Mouse (Mus musculus): ENCODE data around the gene Aste1. TPM values are rescaled to one million over a fixed set of nuclear protein-coding genes. Genes with fewer than 3 reads are reported as not detected.
A peak's percentile ranks its signal among the peaks of the same experiment; 100 is the strongest.

Gene Aste1
- 3.6 and 4.1 TPM in 2 replicates for polyA plus RNA-seq (2015; fragmentation: Nextera tagmentation; extraction: Ambion mirVana)

DNA sequence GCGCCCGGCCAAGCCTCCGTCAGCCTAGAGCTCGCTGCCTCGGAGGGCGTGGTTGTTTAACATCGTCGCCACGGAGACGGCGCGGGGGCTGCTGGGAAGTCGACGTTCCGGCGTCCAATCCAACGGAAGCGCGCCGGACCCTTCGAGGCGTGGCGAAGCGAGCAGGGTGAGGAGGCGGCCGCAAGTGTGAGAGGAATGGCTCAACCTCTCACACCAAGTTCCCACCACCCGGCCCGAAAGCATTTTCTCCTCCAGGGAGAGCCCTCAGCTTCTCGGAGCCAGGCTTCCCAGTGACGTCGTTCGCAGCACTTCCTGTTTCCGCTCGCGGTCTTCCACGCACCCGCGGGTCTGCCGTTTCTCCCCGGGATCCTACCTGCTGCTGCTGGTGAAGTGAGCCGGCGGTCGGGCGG lies at the start of gene Aste1, which contains the start of gene Nek11:
Aste1 (plus strand) TSS at position 175 of the 410 bp plus-strand sequence.
Nek11 (minus strand) TSS at position 307 of the 410 bp plus-strand sequence.
- no peaks in the 10 kb centered on the region; the same call in 1 of the 2 replicates for H3K36me3 ChIP-seq (ENCODE audit: control insufficient read depth, insufficient read depth)
- H3K27ac ChIP-seq (ENCODE audit: low read length): peak within 1 kb of the TSS; percentile 92
- no peaks in the 10 kb centered on the region for H3K27me3 ChIP-seq (ENCODE audit: control insufficient read depth, insufficient read depth, low read depth, low read length)
- H3K4me1 ChIP-seq (ENCODE audit: control insufficient read depth, low read depth, low read length): peaks cover 4% of the 10 kb centered on the region; the same call in 1 of the 2 replicates
- H3K9ac ChIP-seq (ENCODE audit: low read depth, low read length): peak within 1 kb of the TSS; percentile 72
- no peaks in the 10 kb centered on the region for H3K9me3 ChIP-seq (replicated peaks; ENCODE audit: control insufficient read depth, low read length)
- under 1% methylated on average over 44 of the region's 44 CpGs for WGBS (ENCODE audit: insufficient replicate concordance)
- peak within 1 kb of the TSS; percentile 83 for H3K4me2 ChIP-seq (ENCODE audit: low read depth, low read length)
- H3K4me3 ChIP-seq (ENCODE audit: low read depth, low read length): peak within 1 kb of the TSS; percentile 70
- ATAC-seq (ENCODE audit: low read depth): peak; percentile 99

DNA sequence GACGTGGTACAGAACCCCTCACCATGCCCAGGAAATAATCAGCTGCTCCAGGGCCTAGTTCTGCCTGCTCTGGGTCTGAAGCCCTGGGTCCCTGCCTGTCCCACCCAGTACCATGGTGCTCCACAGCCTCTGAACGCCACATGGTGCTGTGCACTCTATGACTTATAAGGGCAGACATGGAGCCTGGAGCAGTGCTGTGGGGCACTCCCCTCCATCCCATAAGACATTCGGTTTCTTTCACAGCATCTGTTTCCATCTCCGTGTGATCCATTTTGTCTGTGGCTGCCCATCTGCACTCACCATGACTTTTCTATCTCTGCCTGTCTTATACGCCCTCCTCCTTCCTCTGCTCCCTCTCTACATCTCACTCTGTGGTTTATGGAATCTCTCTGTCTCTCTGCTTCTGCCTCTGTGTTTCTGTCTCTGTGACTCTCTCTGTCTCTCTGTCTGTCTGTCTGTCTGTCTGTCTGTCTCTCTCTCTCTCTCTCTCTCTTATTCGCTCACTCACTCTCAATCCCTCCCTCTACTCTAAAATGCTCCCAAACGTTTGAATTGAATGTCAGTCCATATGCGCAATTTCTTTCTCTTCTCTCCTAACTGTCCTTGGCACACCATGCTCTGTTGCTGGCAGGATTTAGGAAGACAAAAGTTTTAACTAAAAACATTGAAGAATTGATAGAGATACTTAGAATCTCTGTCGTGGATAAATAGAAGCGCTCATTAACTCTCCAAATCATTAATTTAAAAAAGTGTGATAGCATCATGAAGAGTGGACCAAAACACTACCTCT lies 46.8 kb upstream of the Aste1 start:
- 57% methylated on average over 10 of the region's 10 CpGs for WGBS (ENCODE audit: insufficient replicate concordance)
- no peak overlapping the region for H3K9ac ChIP-seq (ENCODE audit: low read depth, low read length)
- H3K27me3 ChIP-seq (ENCODE audit: control insufficient read depth, insufficient read depth, low read depth, low read length): no peaks in the 10 kb centered on the region
- H3K4me3 ChIP-seq (ENCODE audit: low read depth, low read length): no peak overlapping the region
- H3K4me2 ChIP-seq (ENCODE audit: low read depth, low read length): no peak overlapping the region
- H3K36me3 ChIP-seq (ENCODE audit: control insufficient read depth, insufficient read depth): no peaks in the 10 kb centered on the region
- no peak overlapping the region for H3K27ac ChIP-seq (ENCODE audit: low read length)
- ATAC-seq (ENCODE audit: low read depth): no peak
- no peaks in the 10 kb centered on the region for H3K4me1 ChIP-seq (ENCODE audit: control insufficient read depth, low read depth, low read length)
- H3K9me3 ChIP-seq (replicated peaks; ENCODE audit: control insufficient read depth, low read length): no peaks in the 10 kb centered on the region

DNA sequence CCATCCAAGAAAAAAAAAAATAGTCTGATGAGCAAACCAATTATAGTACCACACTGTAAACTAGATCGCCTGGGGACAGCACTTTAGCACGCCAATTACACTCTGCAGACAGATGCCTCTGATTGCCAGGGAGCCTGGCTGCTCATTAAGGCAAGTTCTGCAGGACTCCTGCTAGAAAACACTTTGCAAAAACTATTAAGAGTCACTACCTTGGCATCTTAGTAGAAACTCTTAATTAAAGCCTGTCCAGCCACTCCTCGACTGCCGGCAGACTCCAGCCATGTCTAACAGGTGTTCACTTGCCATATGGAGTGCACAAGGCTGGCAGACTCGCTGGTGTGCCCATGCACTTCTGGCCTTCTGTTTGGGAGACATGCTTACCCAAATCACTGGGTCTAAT lies 46.2 kb upstream of the Aste1 start:
- Histone ChIP-seq H3K4me2 (ENCODE audit: low read depth, low read length) (no peak overlapping the region), H3K36me3 (ENCODE audit: control insufficient read depth, insufficient read depth) (no peaks in the 10 kb centered on the region), H3K9ac (ENCODE audit: low read depth, low read length) (no peak overlapping the region), H3K27ac (ENCODE audit: low read length) (no peak overlapping the region), H3K4me3 (ENCODE audit: low read depth, low read length) (no peak overlapping the region), H3K4me1 (ENCODE audit: control insufficient read depth, low read depth, low read length) (no peaks in the 10 kb centered on the region), H3K9me3 (replicated peaks; ENCODE audit: control insufficient read depth, low read length) (no peaks in the 10 kb centered on the region), H3K27me3 (ENCODE audit: control insufficient read depth, insufficient read depth, low read depth, low read length) (no peaks in the 10 kb centered on the region)
- ATAC-seq (ENCODE audit: low read depth): no peak
- WGBS (ENCODE audit: insufficient replicate concordance): 60% methylated on average over 5 of the region's 5 CpGs

DNA sequence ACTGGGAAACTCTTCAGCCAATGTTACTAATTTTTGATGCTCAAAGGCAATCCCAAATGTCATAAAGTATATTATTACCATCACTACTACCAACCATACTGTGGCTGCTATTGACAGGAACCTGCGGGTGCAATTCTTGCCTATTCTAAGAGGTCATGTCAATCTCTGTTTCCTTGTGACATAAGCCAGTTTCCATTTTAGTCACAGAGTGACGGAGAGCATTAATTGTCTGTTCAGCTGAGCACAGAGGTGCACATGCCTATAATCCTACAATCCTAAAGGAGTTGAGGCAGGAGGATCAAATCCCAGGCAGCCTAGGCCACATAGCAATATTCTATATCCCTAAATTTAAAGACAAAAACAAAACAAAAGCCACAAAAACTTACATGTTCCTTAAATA lies 33.0 kb upstream of the Aste1 start:
- H3K27me3 ChIP-seq (ENCODE audit: control insufficient read depth, insufficient read depth, low read depth, low read length): no peaks in the 10 kb centered on the region
- H3K36me3 ChIP-seq (ENCODE audit: control insufficient read depth, insufficient read depth): no peaks in the 10 kb centered on the region
- WGBS (ENCODE audit: insufficient replicate concordance): 57% methylated on average over 2 of the region's 2 CpGs
- H3K4me1 ChIP-seq (ENCODE audit: control insufficient read depth, low read depth, low read length): no peaks in the 10 kb centered on the region
- ATAC-seq (ENCODE audit: low read depth): no peak
- no peak overlapping the region for H3K4me3 ChIP-seq (ENCODE audit: low read depth, low read length)
- H3K4me2 ChIP-seq (ENCODE audit: low read depth, low read length): no peak overlapping the region
- H3K9ac ChIP-seq (ENCODE audit: low read depth, low read length): no peak overlapping the region
- H3K27ac ChIP-seq (ENCODE audit: low read length): no peak overlapping the region
- no peaks in the 10 kb centered on the region for H3K9me3 ChIP-seq (replicated peaks; ENCODE audit: control insufficient read depth, low read length)

DNA sequence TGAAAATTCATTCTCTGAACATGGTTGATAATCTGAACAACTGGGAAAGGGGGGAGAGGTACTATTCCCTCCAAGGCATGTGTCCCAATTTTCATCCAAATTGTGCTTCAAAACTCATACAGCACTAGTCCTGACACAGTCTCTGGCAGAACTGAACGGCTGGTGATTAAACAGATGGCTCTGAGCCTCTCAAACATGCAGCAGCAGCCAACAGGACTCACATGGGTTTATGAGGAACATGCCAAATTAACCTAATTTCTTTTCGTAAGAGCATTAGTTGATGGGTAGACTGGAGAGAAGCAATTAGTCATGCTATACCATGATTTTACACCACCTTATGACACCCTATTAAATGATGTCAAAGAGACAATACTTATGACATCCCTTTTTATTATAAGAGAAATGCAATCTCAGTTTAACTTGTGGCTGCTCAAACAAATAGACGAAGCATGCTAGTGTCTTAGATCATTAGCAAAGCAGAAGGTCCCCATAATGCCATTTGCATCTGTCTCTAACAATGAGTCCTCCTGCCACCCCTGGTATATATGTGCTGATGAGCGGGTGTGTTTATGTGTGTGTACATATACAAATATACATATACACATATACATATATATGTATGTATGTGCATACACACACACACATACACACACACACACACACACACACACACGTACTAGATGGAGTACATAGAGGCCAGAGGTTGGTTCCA lies 31.5 kb upstream of the Aste1 start:
- H3K9ac ChIP-seq (ENCODE audit: low read depth, low read length): no peak overlapping the region
- no peak overlapping the region for H3K27ac ChIP-seq (ENCODE audit: low read length)
- WGBS (ENCODE audit: insufficient replicate concordance): 60% methylated on average over 5 of the region's 5 CpGs
- H3K36me3 ChIP-seq (ENCODE audit: control insufficient read depth, insufficient read depth): no peaks in the 10 kb centered on the region
- no peak for ATAC-seq (ENCODE audit: low read depth)
- no peaks in the 10 kb centered on the region for H3K27me3 ChIP-seq (ENCODE audit: control insufficient read depth, insufficient read depth, low read depth, low read length)
- H3K4me3 ChIP-seq (ENCODE audit: low read depth, low read length): no peak overlapping the region
- H3K4me2 ChIP-seq (ENCODE audit: low read depth, low read length): no peak overlapping the region
- no peaks in the 10 kb centered on the region for H3K4me1 ChIP-seq (ENCODE audit: control insufficient read depth, low read depth, low read length)
- H3K9me3 ChIP-seq (replicated peaks; ENCODE audit: control insufficient read depth, low read length): no peaks in the 10 kb centered on the region

DNA sequence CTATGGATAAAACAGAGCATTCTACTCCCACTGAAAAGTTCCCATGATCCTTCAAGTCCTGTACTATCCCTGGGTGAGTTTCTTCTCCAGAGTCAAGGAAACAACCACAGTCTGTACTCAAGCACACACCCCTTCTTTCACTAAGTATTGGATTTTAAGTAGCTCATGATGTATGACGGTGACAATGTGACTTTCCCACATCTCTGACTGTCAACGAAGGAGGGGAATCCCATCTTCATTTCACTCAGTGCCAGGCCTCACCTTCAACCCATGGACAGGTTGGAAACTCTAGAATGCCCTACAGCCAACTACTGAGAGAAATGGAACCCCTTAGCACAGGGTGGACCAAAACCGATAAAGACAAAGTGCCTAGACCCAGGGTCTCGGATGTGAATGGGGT lies 29.0 kb upstream of the Aste1 start:
- no peak overlapping the region for H3K27ac ChIP-seq (ENCODE audit: low read length)
- 60% methylated on average over 4 of the region's 4 CpGs for WGBS (ENCODE audit: insufficient replicate concordance)
- H3K9me3 ChIP-seq (replicated peaks; ENCODE audit: control insufficient read depth, low read length): no peaks in the 10 kb centered on the region
- no peaks in the 10 kb centered on the region for H3K27me3 ChIP-seq (ENCODE audit: control insufficient read depth, insufficient read depth, low read depth, low read length)
- H3K4me2 ChIP-seq (ENCODE audit: low read depth, low read length): no peak overlapping the region
- no peaks in the 10 kb centered on the region for H3K4me1 ChIP-seq (ENCODE audit: control insufficient read depth, low read depth, low read length)
- no peak overlapping the region for H3K4me3 ChIP-seq (ENCODE audit: low read depth, low read length)
- H3K36me3 ChIP-seq (ENCODE audit: control insufficient read depth, insufficient read depth): no peaks in the 10 kb centered on the region
- no peak for ATAC-seq (ENCODE audit: low read depth)
- no peak overlapping the region for H3K9ac ChIP-seq (ENCODE audit: low read depth, low read length)

DNA sequence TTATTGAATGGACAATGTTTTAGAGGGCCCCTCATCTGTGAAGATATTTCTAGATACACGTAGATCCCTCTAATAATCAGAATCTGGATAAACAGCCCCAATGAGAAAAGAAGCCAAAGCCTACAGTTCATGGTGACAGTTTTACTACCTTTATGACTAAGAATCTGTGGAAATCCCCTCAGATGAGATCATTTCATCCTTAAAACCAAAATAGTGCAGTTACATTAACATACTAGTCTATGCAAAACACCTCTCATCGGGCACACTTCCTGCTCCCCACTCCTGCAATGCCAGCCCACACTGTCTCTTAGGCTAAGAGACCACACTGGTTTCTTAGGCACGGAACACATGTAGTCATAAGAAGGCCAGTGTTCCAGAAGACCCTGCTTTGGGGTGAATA lies 26.6 kb upstream of the Aste1 start:
- Histone ChIP-seq H3K9ac (ENCODE audit: low read depth, low read length) (no peak overlapping the region), H3K4me2 (ENCODE audit: low read depth, low read length) (no peak overlapping the region), H3K27ac (ENCODE audit: low read length) (no peak overlapping the region), H3K4me1 (ENCODE audit: control insufficient read depth, low read depth, low read length) (no peaks in the 10 kb centered on the region), H3K27me3 (ENCODE audit: control insufficient read depth, insufficient read depth, low read depth, low read length) (no peaks in the 10 kb centered on the region), H3K4me3 (ENCODE audit: low read depth, low read length) (no peak overlapping the region), H3K36me3 (ENCODE audit: control insufficient read depth, insufficient read depth) (no peaks in the 10 kb centered on the region), H3K9me3 (replicated peaks; ENCODE audit: control insufficient read depth, low read length) (no peaks in the 10 kb centered on the region)
- ATAC-seq (ENCODE audit: low read depth): no peak
- WGBS (ENCODE audit: insufficient replicate concordance): 63% methylated on average over 3 of the region's 3 CpGs

DNA sequence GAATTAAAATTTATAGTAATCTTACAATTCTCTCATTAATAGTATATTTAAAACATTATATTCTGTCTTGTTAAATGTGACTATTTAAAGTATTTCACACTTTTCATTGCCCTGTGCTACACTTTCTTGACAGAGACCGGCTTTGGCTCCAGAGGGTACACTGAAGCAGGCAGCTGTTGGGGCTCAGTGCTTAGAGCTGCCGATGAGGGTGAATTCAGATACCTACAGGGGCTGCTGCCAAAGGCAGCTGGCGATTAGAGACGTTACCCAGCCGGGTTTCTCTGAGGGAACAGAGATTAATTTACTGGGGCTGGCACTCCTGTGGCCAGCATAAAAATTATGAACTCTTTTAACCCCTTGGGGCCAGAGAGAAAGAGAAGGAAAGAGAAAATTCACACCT lies 20.8 kb upstream of the Aste1 start:
- 53% methylated on average over 5 of the region's 5 CpGs for WGBS (ENCODE audit: insufficient replicate concordance)
- H3K9ac ChIP-seq (ENCODE audit: low read depth, low read length): no peak overlapping the region
- H3K4me3 ChIP-seq (ENCODE audit: low read depth, low read length): no peak overlapping the region
- H3K36me3 ChIP-seq (ENCODE audit: control insufficient read depth, insufficient read depth): no peaks in the 10 kb centered on the region
- ATAC-seq (ENCODE audit: low read depth): no peak
- H3K27ac ChIP-seq (ENCODE audit: low read length): no peak overlapping the region
- no peaks in the 10 kb centered on the region for H3K9me3 ChIP-seq (replicated peaks; ENCODE audit: control insufficient read depth, low read length)
- no peaks in the 10 kb centered on the region for H3K27me3 ChIP-seq (ENCODE audit: control insufficient read depth, insufficient read depth, low read depth, low read length)
- H3K4me2 ChIP-seq (ENCODE audit: low read depth, low read length): no peak overlapping the region
- no peaks in the 10 kb centered on the region for H3K4me1 ChIP-seq (ENCODE audit: control insufficient read depth, low read depth, low read length)

DNA sequence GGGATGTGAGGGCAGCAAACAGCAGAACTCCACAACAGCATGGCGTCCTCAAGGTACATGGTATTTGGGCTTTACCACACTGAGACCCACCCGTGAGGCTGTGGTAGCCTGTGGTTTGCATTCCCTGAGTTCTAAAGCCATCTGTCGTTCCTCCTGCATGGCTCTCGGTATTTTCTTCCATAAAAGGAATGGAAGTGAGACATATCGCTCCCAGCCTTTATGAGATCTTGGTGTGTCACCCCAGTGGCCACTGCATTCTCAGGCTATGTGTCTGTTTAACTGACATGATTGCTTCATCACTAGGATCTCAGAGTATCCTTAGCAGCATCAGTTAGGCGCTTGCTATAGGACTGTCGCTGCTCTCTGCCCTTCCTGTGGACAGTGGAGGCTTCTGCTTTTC lies 18.8 kb upstream of the Aste1 start:
- Histone ChIP-seq H3K4me1 (ENCODE audit: control insufficient read depth, low read depth, low read length) (no peaks in the 10 kb centered on the region), H3K4me2 (ENCODE audit: low read depth, low read length) (no peak overlapping the region), H3K36me3 (ENCODE audit: control insufficient read depth, insufficient read depth) (no peaks in the 10 kb centered on the region), H3K27ac (ENCODE audit: low read length) (no peak overlapping the region), H3K27me3 (ENCODE audit: control insufficient read depth, insufficient read depth, low read depth, low read length) (no peaks in the 10 kb centered on the region), H3K4me3 (ENCODE audit: low read depth, low read length) (no peak overlapping the region), H3K9me3 (replicated peaks; ENCODE audit: control insufficient read depth, low read length) (no peaks in the 10 kb centered on the region), H3K9ac (ENCODE audit: low read depth, low read length) (no peak overlapping the region)
- no peak for ATAC-seq (ENCODE audit: low read depth)
- WGBS (ENCODE audit: insufficient replicate concordance): 61% methylated on average over 7 of the region's 7 CpGs
